Mouse (Mus musculus) heart, adult 2 months (tissue): Measurements from ENCODE around the gene Msi2.

Source experiments
- CTCF ChIP-seq: fragments of 200-600 bp; IDR thresholded peaks from 2 replicates; pipeline ENCODE4 v1.8.1; 2022; ENCODE audit warnings: antibody characterized with exemption, mild to moderate bottlenecking, moderate library complexity
- EP300 ChIP-seq: fragments of 200-500 bp; IDR thresholded peaks from 2 replicates; pipeline ENCODE4 v1.6.1; 2011; ENCODE audit warnings: low read depth, low read length, control low read depth; ENCODE audit not compliant: insufficient read depth
- POLR2A ChIP-seq: fragments of 200-500 bp; IDR thresholded peaks from 2 replicates; pipeline ENCODE4 v1.6.1; 2011; ENCODE audit warnings: mild to moderate bottlenecking, low read depth, low read length, control low read depth; ENCODE audit not compliant: insufficient read depth

DNA sequence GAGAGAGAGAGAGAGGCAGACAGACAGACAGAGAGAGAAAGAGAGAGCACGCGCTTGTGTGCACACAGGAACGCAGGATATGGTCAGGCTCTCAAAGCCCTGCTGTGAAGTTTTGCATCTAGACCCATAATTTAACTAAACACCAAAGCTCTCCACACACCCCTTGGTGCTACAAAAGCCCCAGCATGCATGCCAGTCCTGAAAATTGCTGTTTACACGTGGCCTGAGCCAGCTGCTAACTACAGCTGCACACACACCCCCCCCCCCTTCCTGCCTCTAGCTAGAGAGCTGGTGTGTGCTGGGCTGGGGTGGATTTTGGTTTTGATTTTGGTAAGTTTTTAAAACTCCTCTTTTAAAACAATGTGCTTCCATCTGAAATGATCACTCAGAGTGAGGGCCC, 122.7 kb downstream of the Msi2 start:
- no peak for TF ChIP-seq CTCF
- no peak for TF ChIP-seq EP300
- TF ChIP-seq POLR2A: no peak
